Comparison of ENCODE assay signal across 19 mouse cellular contexts in the genomic region with DNA sequence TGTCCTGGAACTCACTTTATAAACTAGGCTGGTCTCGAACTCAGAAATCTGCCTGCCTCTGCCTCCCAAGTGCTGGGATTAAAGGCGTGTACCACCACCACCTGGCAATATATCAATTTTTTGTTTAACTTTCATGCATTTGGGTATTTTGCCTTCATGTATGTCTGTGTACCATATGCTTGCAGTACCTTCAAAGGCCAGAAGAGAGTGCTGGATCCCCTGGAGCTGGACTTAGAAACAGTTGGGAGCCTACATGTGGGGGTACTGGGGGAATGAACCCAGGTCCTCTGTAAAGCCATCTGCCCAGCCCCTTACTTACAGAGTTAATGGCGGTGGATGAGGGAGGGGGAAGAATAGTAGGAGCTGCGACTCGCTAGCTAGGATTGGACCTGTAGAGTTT.
DNase-seq lines count a peak whose midpoint lies in the region; ATAC-seq and TF ChIP-seq lines count a peak whose summit lies in the region.
"Had no signal": no experiment of that assay in that cellular context is flagged by ENCODE, and none has a peak within 500 bp of the region (broad histone marks: within the 10 kb centered on the region; RNA-seq: fewer than 3 reads in every experiment).

No protein-coding gene starts in this region.

- 0 out of 2 replicates have a peak, but pooled peaks have one; percentile 14 for TF ChIP-seq CTCF in forebrain, postnatal 0 days (IDR thresholded peaks at IDR 0.05; ENCODE audit: low read depth)
- TF ChIP-seq CTCF in left cerebral cortex, adult 2 months (IDR thresholded peaks at IDR 0.05): peak; percentile 18
- peak; percentile 61 for TF ChIP-seq CTCF in E14TG2a.4 (conservative IDR thresholded peaks at IDR 0.05; ENCODE audit: low read length)

- H3K4me1 ChIP-seq in forebrain, postnatal 0 days (ENCODE audit: insufficient read depth): peaks cover 9% of the 10 kb centered on the region; the same call in 1 of the 2 replicates
- no peaks in the 10 kb centered on the region for H3K4me1 ChIP-seq in forebrain, embryonic 11.5 days (replicated peaks; ENCODE audit: control insufficient read depth, insufficient read depth, low read length)
- peaks cover 36% of the 10 kb centered on the region for H3K4me1 ChIP-seq in E14TG2a.4 (replicated peaks; ENCODE audit: low read depth, low read length)
- H3K4me1 ChIP-seq: liver, embryonic 15.5 days had no signal

- DNase-seq in forebrain, postnatal 0 days: no peak
- no peak for DNase-seq in forebrain, embryonic 11.5 days (ENCODE audit: low spot score)
- no peak for DNase-seq in left cerebral cortex, adult 2 months (ENCODE audit: extremely low spot score in 1 of 2, low spot score in 2 of 2)
- no peak for DNase-seq in left cerebral cortex, adult 9 months (ENCODE audit: low spot score in 2 of 2)
- peak; percentile 6 for DNase-seq in c-Kit-positive CD71-positive TER-119-negative erythroid progenitor cells, embryonic 14.5 days (ENCODE audit: low read depth)
- no peak for DNase-seq in lung, postnatal 36 days
- DNase-seq in lung, adult 18-20 months: no peak
- DNase-seq: adrenal gland, postnatal 14 days; cerebellum, adult 8-10 months; gastrocnemius, postnatal 25 days; heart, postnatal 36 days; kidney, adult 9 months; thymus, adult 2 months had no signal

- H3K27me3 ChIP-seq in forebrain, postnatal 0 days (ENCODE audit: insufficient read depth, low read length): no peaks in the 10 kb centered on the region
- H3K27me3 ChIP-seq in forebrain, embryonic 11.5 days (ENCODE audit: control insufficient read depth, insufficient read depth, low read length): no peaks in the 10 kb centered on the region
- peaks cover 23% of the 10 kb centered on the region for H3K27me3 ChIP-seq in E14TG2a.4 (ENCODE audit: insufficient read depth, low read length)
- H3K27me3 ChIP-seq: embryonic facial prominence, embryonic 15.5 days had no signal

- H3K4me3 ChIP-seq in forebrain, postnatal 0 days (ENCODE audit: low read depth, low read length): no peak overlapping the region
- H3K4me3 ChIP-seq in forebrain, embryonic 11.5 days (ENCODE audit: low read depth, low read length): no peak overlapping the region
- no peak overlapping the region for H3K4me3 ChIP-seq in left cerebral cortex, adult 2 months
- H3K4me3 ChIP-seq in E14TG2a.4 (replicated peaks; ENCODE audit: low read length): no peak overlapping the region
- H3K4me3 ChIP-seq: embryonic facial prominence, embryonic 15.5 days; forebrain, embryonic 10.5 days; heart, embryonic 10.5 days; liver, embryonic 15.5 days; midbrain, embryonic 12.5 days had no signal

- intact Hi-C loops in left cerebral cortex, adult 2 months (cut with DNase I): no loop called here

- no peaks in the 10 kb centered on the region for H3K9me3 ChIP-seq in forebrain, postnatal 0 days (ENCODE audit: low read length)
- no peaks in the 10 kb centered on the region for H3K9me3 ChIP-seq in forebrain, embryonic 11.5 days (ENCODE audit: control insufficient read depth, low read length)
- no peaks in the 10 kb centered on the region for H3K9me3 ChIP-seq in E14TG2a.4 (ENCODE audit: low read length)
- H3K9me3 ChIP-seq: embryonic facial prominence, embryonic 15.5 days; forebrain, embryonic 10.5 days; heart, embryonic 10.5 days; liver, embryonic 15.5 days; midbrain, embryonic 12.5 days had no signal

- H3K36me3 ChIP-seq in forebrain, postnatal 0 days (ENCODE audit: insufficient read depth): no peaks in the 10 kb centered on the region
- no peaks in the 10 kb centered on the region for H3K36me3 ChIP-seq in forebrain, embryonic 11.5 days (ENCODE audit: control insufficient read depth, insufficient read depth, low read length)
- no peaks in the 10 kb centered on the region for H3K36me3 ChIP-seq in E14TG2a.4 (ENCODE audit: insufficient read depth, low read length)
- H3K36me3 ChIP-seq: embryonic facial prominence, embryonic 15.5 days; forebrain, embryonic 10.5 days; heart, embryonic 10.5 days; liver, embryonic 15.5 days; midbrain, embryonic 12.5 days had no signal

- no peak overlapping the region for H3K4me2 ChIP-seq in forebrain, postnatal 0 days (ENCODE audit: low read depth)
- no peak overlapping the region for H3K4me2 ChIP-seq in forebrain, embryonic 11.5 days (ENCODE audit: low read depth, low read length, severe bottlenecking)
- H3K4me2 ChIP-seq: embryonic facial prominence, embryonic 15.5 days; liver, embryonic 15.5 days; midbrain, embryonic 12.5 days had no signal

- H3K9ac ChIP-seq in forebrain, postnatal 0 days: no peak overlapping the region
- no peak overlapping the region for H3K9ac ChIP-seq in forebrain, embryonic 11.5 days (ENCODE audit: low read length)
- H3K9ac ChIP-seq: embryonic facial prominence, embryonic 15.5 days; liver, embryonic 15.5 days; midbrain, embryonic 12.5 days had no signal

- WGBS in forebrain, postnatal 0 days: 85% methylated on average over 5 of the region's 5 CpGs
- whole genome bisulfite sequencing in forebrain, embryonic 11.5 days: 86% methylated on average over 5 of the region's 5 CpGs

- no peak for ATAC-seq in forebrain, postnatal 0 days
- ATAC-seq in forebrain, embryonic 11.5 days (replicated peaks; ENCODE audit: low FRiP score): no peak

- no peak overlapping the region for H3K27ac ChIP-seq in forebrain, postnatal 0 days (ENCODE audit: low read depth, low read length)
- no peak overlapping the region for H3K27ac ChIP-seq in forebrain, embryonic 11.5 days (ENCODE audit: low read depth, low read length)
- no peak overlapping the region for H3K27ac ChIP-seq in left cerebral cortex, adult 2 months
- H3K27ac ChIP-seq: embryonic facial prominence, embryonic 15.5 days; forebrain, embryonic 10.5 days; heart, embryonic 10.5 days; liver, embryonic 15.5 days; midbrain, embryonic 12.5 days had no signal
